Mouse (Mus musculus) C2C12 (cell line): Measurements from ENCODE around the gene Vps13c.

ENCODE experiments used
- CEBPB ChIP-seq: IDR thresholded peaks from one replicate; pipeline ENCODE4 v1.6.1; 2011; ENCODE audit warnings: low read depth, mild to moderate bottlenecking, control low read depth, moderate library complexity
- CTCF ChIP-seq: IDR thresholded peaks from one replicate; pipeline ENCODE4 v1.5.1; 2011; ENCODE audit not compliant: control insufficient read depth, insufficient read depth, insufficient read length
- FOSL1 ChIP-seq: IDR thresholded peaks from one replicate; pipeline ENCODE4 v1.8.0; 2011; ENCODE audit warnings: mild to moderate bottlenecking, low read length; ENCODE audit not compliant: poor library complexity, insufficient read depth, severe bottlenecking
- MAX ChIP-seq: IDR thresholded peaks from one replicate; pipeline ENCODE4 v1.6.1; 2011; ENCODE audit warnings: mild to moderate bottlenecking, control low read depth
- MYOD1 ChIP-seq: IDR thresholded peaks from one replicate; pipeline ENCODE4 v1.6.1; 2011; ENCODE audit warnings: low read depth; ENCODE audit not compliant: control insufficient read depth, insufficient read length
- MYOG ChIP-seq: IDR thresholded peaks from one replicate; pipeline ENCODE4 v1.6.1; 2011; ENCODE audit not compliant: control insufficient read depth, insufficient read length; ENCODE audit errors: extremely low read depth
- USF1 ChIP-seq: IDR thresholded peaks from one replicate; pipeline ENCODE4 v1.6.1; 2011; ENCODE audit warnings: low read depth, mild to moderate bottlenecking, control low read depth, moderate library complexity

- TF ChIP-seq CTCF (no peak), MAX (no peak), MYOG (no peak), MYOD1 (no peak), USF1 (no peak), FOSL1 (no peak), CEBPB (no peak)
These were observed 115.3 kb downstream of the Vps13c start for GRCm38 (mm10) chr9:67955466-67956010.
